Mouse (Mus musculus) bone marrow, adult 2 months (tissue): ENCODE data around the gene Sez6l2.

Source experiments
- CTCF ChIP-seq: fragments of 200-500 bp; IDR thresholded peaks from 2 replicates; pipeline ENCODE4 v1.5.1; 2011; ENCODE audit warnings: low read length, control low read depth; ENCODE audit not compliant: control insufficient read depth, insufficient read depth
- POLR2A ChIP-seq: fragments of 200-500 bp; IDR thresholded peaks from 2 replicates; pipeline ENCODE4 v1.6.1; 2011; ENCODE audit warnings: low read depth, mild to moderate bottlenecking, control low read depth, low read length, borderline replicate concordance; ENCODE audit not compliant: control insufficient read depth

DNA sequence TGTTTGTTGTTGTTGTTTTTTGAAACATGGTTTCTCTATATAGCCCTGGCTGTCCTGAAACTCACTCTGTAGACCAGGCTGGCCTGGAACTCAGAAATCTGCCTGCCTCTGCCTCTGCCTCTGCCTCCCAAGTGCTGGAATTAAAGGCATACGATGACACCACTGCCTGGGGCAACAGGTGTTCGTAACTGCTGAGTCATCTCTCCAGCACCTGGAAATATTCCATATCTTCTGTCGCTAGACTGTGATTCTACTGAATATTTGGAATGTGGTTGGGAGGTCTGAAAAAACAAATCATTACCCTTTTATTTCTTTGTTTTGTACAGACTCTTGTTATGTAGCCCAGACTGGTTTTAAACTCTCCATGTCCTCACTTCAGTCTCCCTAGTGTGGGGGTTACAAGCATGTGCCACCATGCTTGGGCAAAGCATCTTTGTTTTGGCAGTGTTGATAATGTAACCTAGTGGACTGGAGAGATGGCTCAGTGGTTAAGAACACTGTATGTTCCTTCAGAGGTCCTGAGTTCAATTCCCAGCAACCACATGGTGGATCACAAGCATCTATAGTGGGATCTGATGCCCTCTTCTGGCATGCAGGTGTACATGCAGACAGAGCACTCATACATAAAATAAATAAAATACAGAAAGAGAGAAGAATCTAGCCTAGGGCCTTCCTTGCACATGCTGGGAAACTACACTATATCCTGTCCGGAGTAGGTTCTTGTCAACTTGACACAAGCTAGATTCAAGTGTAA, 53.9 kb downstream of the Sez6l2 start:
- TF ChIP-seq CTCF: no peak
- no peak for TF ChIP-seq POLR2A
